Mouse (Mus musculus): ENCODE measurements around the gene Ankrd36. TPM values are rescaled to one million over a fixed set of nuclear protein-coding genes. Genes with fewer than 3 reads are reported as not detected.
"Not testable (repeated sequence)": the region's sequence is repeated elsewhere in the genome, so short reads cannot be mapped to it uniquely, and the experiment has no call there.

Ankrd36 gene
- total RNA-seq, 2 experiments from 2014 or later = not detected

GRCm38 (mm10) chr11:5546693-5547092 is 22.8 kb upstream of the Ankrd36 start:
- DNase-seq = no peak

GRCm38 (mm10) chr11:5551430-5551829 is 18.1 kb upstream of the Ankrd36 start:
- DNase-seq = no peak

GRCm38 (mm10) chr11:5551931-5552330 is 17.6 kb upstream of the Ankrd36 start:
- no peak for DNase-seq

GRCm38 (mm10) chr11:5560273-5560672 is 9.2 kb upstream of the Ankrd36 start:
- no peak for DNase-seq

GRCm38 (mm10) chr11:5562625-5563268 is 6.7 kb upstream of the Ankrd36 start:
- DNase-seq = no peak

- DNase-seq = no peak
Observed at GRCm38 (mm10) chr11:5563898-5564297, 5.6 kb upstream of the Ankrd36 start.

GRCm38 (mm10) chr11:5565596-5565995 is 3.9 kb upstream of the Ankrd36 start:
- no peak for DNase-seq

GRCm38 (mm10) chr11:5566506-5566905 is 3.0 kb upstream of the Ankrd36 start:
- no peak for DNase-seq

- no peak for DNase-seq
Observed at GRCm38 (mm10) chr11:5567654-5568053, 1.8 kb upstream of the Ankrd36 start.

GRCm38 (mm10) chr11:5568082-5568481 is 1.4 kb upstream of the Ankrd36 start:
- no peak for DNase-seq

GRCm38 (mm10) chr11:5571856-5572255 is 2.4 kb downstream of the Ankrd36 start:
- no peak for DNase-seq

- DNase-seq = no peak
Observed at GRCm38 (mm10) chr11:5573821-5574220, 4.3 kb downstream of the Ankrd36 start.

GRCm38 (mm10) chr11:5575046-5575445 is 5.6 kb downstream of the Ankrd36 start:
- no peak for DNase-seq

- peak; percentile 39 for DNase-seq
Observed at GRCm38 (mm10) chr11:5592336-5592735, 22.9 kb downstream of the Ankrd36 start.

GRCm38 (mm10) chr11:5595381-5595791 is 25.9 kb downstream of the Ankrd36 start:
- DNase-seq = no peak

- DNase-seq = no peak
Observed at GRCm38 (mm10) chr11:5595792-5596191, 26.3 kb downstream of the Ankrd36 start.

GRCm38 (mm10) chr11:5596756-5597155 is 27.3 kb downstream of the Ankrd36 start:
- DNase-seq = no peak

- DNase-seq = no peak
Observed at GRCm38 (mm10) chr11:5605421-5605820, 35.9 kb downstream of the Ankrd36 start.

- DNase-seq = not testable (repeated sequence)
Observed at GRCm38 (mm10) chr11:5611918-5612317, 42.4 kb downstream of the Ankrd36 start.

- no peak for DNase-seq
Observed at GRCm38 (mm10) chr11:5614453-5614852, 45.0 kb downstream of the Ankrd36 start.

GRCm38 (mm10) chr11:5625101-5625500 is 55.6 kb downstream of the Ankrd36 start:
- DNase-seq = no peak

- DNase-seq = peak; percentile 51
Observed at GRCm38 (mm10) chr11:5629033-5629432, 59.5 kb downstream of the Ankrd36 start.

GRCm38 (mm10) chr11:5643085-5643484 is 73.6 kb downstream of the Ankrd36 start:
- DNase-seq = no peak

GRCm38 (mm10) chr11:5650321-5650720 is 80.8 kb downstream of the Ankrd36 start:
- no peak for DNase-seq

- DNase-seq = no peak
Observed at GRCm38 (mm10) chr11:5682541-5682940, 113.1 kb downstream of the Ankrd36 start.
